Mouse (Mus musculus) thymus, adult 2 months (tissue): ENCODE data around the gene Rtf2.

ENCODE experiments used
- CTCF ChIP-seq: fragments of 200-500 bp; IDR thresholded peaks from 2 replicates; pipeline ENCODE4 v1.5.1; 2012; ENCODE audit warnings: mild to moderate bottlenecking, control low read depth, low read length, moderate library complexity, borderline replicate concordance; ENCODE audit not compliant: control insufficient read depth, poor library complexity, insufficient read depth; ENCODE audit errors: extremely low read depth
- POLR2A ChIP-seq: fragments of 200-500 bp; IDR thresholded peaks from 2 replicates; pipeline ENCODE4 v1.6.1; 2012; ENCODE audit warnings: mild to moderate bottlenecking, low read length, control low read depth, moderate library complexity; ENCODE audit not compliant: control insufficient read depth, poor library complexity, insufficient read depth; ENCODE audit errors: extremely low read depth

GRCm38 (mm10) chr2:172473591-172473990 is 33.2 kb downstream of the Rtf2 start:
- no peak for TF ChIP-seq POLR2A
- no peak for TF ChIP-seq CTCF
